Mouse (Mus musculus) neural tube, embryonic 15.5 days (tissue): ENCODE data around the gene Snx29. TPM values are rescaled to one million over a fixed set of nuclear protein-coding genes. Genes with fewer than 3 reads are reported as not detected.
"Not testable (repeated sequence)": the region's sequence is repeated elsewhere in the genome, so short reads cannot be mapped to it uniquely, and the experiment has no call there.

ENCODE experiments used
- ATAC-seq: fragments of 200-750 bp; cut with Nextera tagmentation; 2 replicates; pipeline ENCODE4 v1.8.0; 2017; ENCODE audit warnings: mild to moderate bottlenecking, moderate TSS enrichment, moderate library complexity; ENCODE audit not compliant: low FRiP score
- H3K27ac ChIP-seq: fragments of 300-500 bp; sonication (generic); replicated peaks from 2 replicates; pipeline ENCODE4 v1.5.1; 2015; ENCODE audit warnings: mild to moderate bottlenecking, inconsistent platforms
- H3K27me3 ChIP-seq: fragments of 300-500 bp; sonication (generic); replicated peaks from 2 replicates; pipeline ENCODE4 v1.6.1; 2015; ENCODE audit warnings: inconsistent platforms
- H3K36me3 ChIP-seq: fragments of 300-500 bp; sonication (generic); 2 replicates; pipeline ENCODE4 v1.6.1; 2015; ENCODE audit warnings: inconsistent platforms
- H3K4me1 ChIP-seq: fragments of 300-500 bp; sonication (generic); 2 replicates; pipeline ENCODE4 v1.6.1; 2015; ENCODE audit warnings: inconsistent platforms
- H3K4me2 ChIP-seq: fragments of 300-500 bp; sonication (generic); 2 replicates; pipeline ENCODE4 v1.6.1; 2015; ENCODE audit warnings: inconsistent platforms, mild to moderate bottlenecking, moderate library complexity
- H3K4me3 ChIP-seq: fragments of 300-500 bp; sonication (generic); replicated peaks from 2 replicates; pipeline ENCODE4 v1.5.1; 2015; ENCODE audit warnings: mild to moderate bottlenecking, inconsistent platforms
- H3K9ac ChIP-seq: fragments of 300-500 bp; sonication (generic); replicated peaks from 2 replicates; pipeline ENCODE4 v1.6.1; 2015; ENCODE audit warnings: mild to moderate bottlenecking, inconsistent platforms
- H3K9me3 ChIP-seq: fragments of 300-500 bp; sonication (generic); replicated peaks from 2 replicates; pipeline ENCODE4 v1.6.1; 2016; ENCODE audit warnings: inconsistent platforms
- WGBS: fragments of 180-500 bp; shearing (Covaris S2); methylation state at CpG from one replicate; pipeline ENCODE4 v1.1.7; 2015; ENCODE audit warnings: mixed read lengths; 5-methylcytosine and 5-hydroxymethylcytosine counted together
- polyA plus RNA-seq: library from polyadenylated mRNA; unstranded; fragments of >200 nt; fragmentation: Nextera tagmentation; extraction: Ambion mirVana; gene quantifications from 2 replicates; pipeline ENCODE4 v1.2.1, GENCODE M21; 2015

Snx29 gene
- polyA plus RNA-seq, 1 experiment from 2014 or later = 18.7 TPM

- H3K9me3 ChIP-seq = no peaks in the 10 kb centered on the region
- no peak overlapping the region for H3K4me2 ChIP-seq
- H3K27ac ChIP-seq = no peak overlapping the region
- no peaks in the 10 kb centered on the region for H3K27me3 ChIP-seq
- no peak overlapping the region for H3K4me3 ChIP-seq
- H3K9ac ChIP-seq = no peak overlapping the region
- 0 out of 2 replicates have a peak, but pooled peaks cover 5% of the 10 kb centered on the region for H3K4me1 ChIP-seq
- no peaks in the 10 kb centered on the region for H3K36me3 ChIP-seq
- no peak for ATAC-seq
- 86% methylated on average over 11 of the region's 11 CpGs for WGBS
These were observed 242.4 kb downstream of the Snx29 start for GRCm38 (mm10) chr16:11565126-11565525.

GRCm38 (mm10) chr16:11567594-11567993, 244.9 kb downstream of the Snx29 start:
- Histone ChIP-seq H3K27me3 (no peaks in the 10 kb centered on the region), H3K4me3 (no peak overlapping the region), H3K9me3 (no peaks in the 10 kb centered on the region), H3K4me2 (no peak overlapping the region), H3K9ac (no peak overlapping the region), H3K36me3 (no peaks in the 10 kb centered on the region), H3K4me1 (0 out of 2 replicates have a peak, but pooled peaks cover 5% of the 10 kb centered on the region), H3K27ac (no peak overlapping the region)
- 92% methylated on average over 3 of the region's 3 CpGs for WGBS
- no peak for ATAC-seq

- H3K27me3 ChIP-seq = no peaks in the 10 kb centered on the region
- ATAC-seq = no peak
- WGBS = 72% methylated on average over 4 of the region's 4 CpGs
These were observed 245.4 kb downstream of the Snx29 start for GRCm38 (mm10) chr16:11568095-11568494.

GRCm38 (mm10) chr16:11568601-11569000, 245.9 kb downstream of the Snx29 start:
- H3K4me3 ChIP-seq = no peak overlapping the region
- H3K4me1 ChIP-seq = 0 out of 2 replicates have a peak, but pooled peaks cover 5% of the 10 kb centered on the region
- no peaks in the 10 kb centered on the region for H3K36me3 ChIP-seq
- no peak for ATAC-seq
- no peaks in the 10 kb centered on the region for H3K27me3 ChIP-seq
- no peaks in the 10 kb centered on the region for H3K9me3 ChIP-seq
- H3K27ac ChIP-seq = no peak overlapping the region
- H3K4me2 ChIP-seq = no peak overlapping the region
- no peak overlapping the region for H3K9ac ChIP-seq

More at GRCm38 (mm10) chr16:11568095-11568494, 245.4 kb downstream of the Snx29 start:
- no peaks in the 10 kb centered on the region for H3K36me3 ChIP-seq
- H3K9me3 ChIP-seq = no peaks in the 10 kb centered on the region
- no peak overlapping the region for H3K27ac ChIP-seq
- H3K4me2 ChIP-seq = no peak overlapping the region
- 0 out of 2 replicates have a peak, but pooled peaks cover 5% of the 10 kb centered on the region for H3K4me1 ChIP-seq
- H3K4me3 ChIP-seq = no peak overlapping the region
- no peak overlapping the region for H3K9ac ChIP-seq

- Histone ChIP-seq H3K9me3 (no peaks in the 10 kb centered on the region), H3K4me1 (0 out of 2 replicates have a peak, but pooled peaks cover 5% of the 10 kb centered on the region), H3K4me2 (no peak overlapping the region), H3K36me3 (no peaks in the 10 kb centered on the region), H3K27ac (no peak overlapping the region), H3K27me3 (no peaks in the 10 kb centered on the region), H3K9ac (no peak overlapping the region), H3K4me3 (no peak overlapping the region)
- ATAC-seq = no peak
- WGBS = 70% methylated on average over 6 of the region's 6 CpGs
These were observed 246.4 kb downstream of the Snx29 start for GRCm38 (mm10) chr16:11569127-11569526.

GRCm38 (mm10) chr16:11570072-11570471, 247.4 kb downstream of the Snx29 start:
- H3K27ac ChIP-seq = no peak overlapping the region
- no peak for ATAC-seq
- no peak overlapping the region for H3K9ac ChIP-seq
- no peak overlapping the region for H3K4me3 ChIP-seq
- H3K27me3 ChIP-seq = no peaks in the 10 kb centered on the region
- H3K4me1 ChIP-seq = 0 out of 2 replicates have a peak, but pooled peaks cover 5% of the 10 kb centered on the region
- H3K36me3 ChIP-seq = no peaks in the 10 kb centered on the region
- 90% methylated on average over 2 of the region's 2 CpGs for WGBS
- H3K4me2 ChIP-seq = no peak overlapping the region
- H3K9me3 ChIP-seq = no peaks in the 10 kb centered on the region

GRCm38 (mm10) chr16:11574517-11574916, 251.8 kb downstream of the Snx29 start:
- Histone ChIP-seq H3K36me3 (no peaks in the 10 kb centered on the region), H3K27ac (no peak overlapping the region), H3K4me2 (no peak overlapping the region), H3K9me3 (no peaks in the 10 kb centered on the region), H3K9ac (no peak overlapping the region), H3K4me1 (no peaks in the 10 kb centered on the region), H3K4me3 (no peak overlapping the region), H3K27me3 (no peaks in the 10 kb centered on the region)
- no peak for ATAC-seq
- WGBS = 92% methylated on average over 3 of the region's 3 CpGs

- not testable (repeated sequence) for H3K4me1 ChIP-seq, H3K27me3 ChIP-seq, H3K27ac ChIP-seq, H3K4me3 ChIP-seq, H3K9me3 ChIP-seq, H3K4me2 ChIP-seq, ATAC-seq, H3K36me3 ChIP-seq, H3K9ac ChIP-seq
- WGBS = 76% methylated on average over 3 of the region's 3 CpGs
These were observed 253.0 kb downstream of the Snx29 start for GRCm38 (mm10) chr16:11575733-11576132.

GRCm38 (mm10) chr16:11577541-11578255, 255.0 kb downstream of the Snx29 start:
- H3K9me3 ChIP-seq = no peaks in the 10 kb centered on the region
- no peaks in the 10 kb centered on the region for H3K36me3 ChIP-seq
- H3K27ac ChIP-seq = no peak overlapping the region
- H3K27me3 ChIP-seq = no peaks in the 10 kb centered on the region
- WGBS = 83% methylated on average over 3 of the region's 3 CpGs
- H3K4me2 ChIP-seq = no peak overlapping the region
- no peak overlapping the region for H3K4me3 ChIP-seq
- H3K9ac ChIP-seq = no peak overlapping the region
- no peak for ATAC-seq
- peaks cover 9% of the 10 kb centered on the region for H3K4me1 ChIP-seq

GRCm38 (mm10) chr16:11579676-11580098, 257.0 kb downstream of the Snx29 start:
- H3K4me1 ChIP-seq = peaks cover 9% of the 10 kb centered on the region
- no peak overlapping the region for H3K4me2 ChIP-seq
- H3K4me3 ChIP-seq = no peak overlapping the region
- H3K9ac ChIP-seq = no peak overlapping the region
- WGBS = 50% methylated on average over 4 of the region's 4 CpGs
- H3K36me3 ChIP-seq = no peaks in the 10 kb centered on the region
- ATAC-seq = peak; percentile 84
- H3K27me3 ChIP-seq = no peaks in the 10 kb centered on the region
- H3K27ac ChIP-seq = peak overlapping the region; percentile 24; the same call in 1 of the 2 replicates
- H3K9me3 ChIP-seq = no peaks in the 10 kb centered on the region

GRCm38 (mm10) chr16:11583941-11584639, 261.4 kb downstream of the Snx29 start:
- 91% methylated on average over 8 of the region's 8 CpGs for WGBS
- H3K36me3 ChIP-seq = no peaks in the 10 kb centered on the region
- no peak overlapping the region for H3K9ac ChIP-seq
- H3K4me3 ChIP-seq = no peak overlapping the region
- H3K9me3 ChIP-seq = no peaks in the 10 kb centered on the region
- no peak for ATAC-seq
- no peak overlapping the region for H3K27ac ChIP-seq
- H3K4me2 ChIP-seq = no peak overlapping the region
- no peaks in the 10 kb centered on the region for H3K27me3 ChIP-seq
- H3K4me1 ChIP-seq = peaks cover 9% of the 10 kb centered on the region

GRCm38 (mm10) chr16:11588689-11589088, 266.0 kb downstream of the Snx29 start:
- ATAC-seq = no peak
- H3K36me3 ChIP-seq = no peaks in the 10 kb centered on the region
- H3K4me1 ChIP-seq = peaks cover 3% of the 10 kb centered on the region; the same call in 1 of the 2 replicates
- no peak overlapping the region for H3K27ac ChIP-seq
- no peak overlapping the region for H3K4me3 ChIP-seq
- no peaks in the 10 kb centered on the region for H3K9me3 ChIP-seq
- H3K27me3 ChIP-seq = no peaks in the 10 kb centered on the region
- H3K4me2 ChIP-seq = no peak overlapping the region
- no peak overlapping the region for H3K9ac ChIP-seq
